Mouse (Mus musculus) brain, embryonic 18.5 days (tissue): Measurements from ENCODE around the gene Rassf1.
A peak's percentile ranks its signal among the peaks of the same experiment; 100 is the strongest.

ENCODE experiments used
- DNase-seq: peaks from one replicate; pipeline ENCODE4 v3.0.0-alpha.2; 2012; ENCODE audit warnings: low read depth, low spot score

Rassf1 gene

DNA sequence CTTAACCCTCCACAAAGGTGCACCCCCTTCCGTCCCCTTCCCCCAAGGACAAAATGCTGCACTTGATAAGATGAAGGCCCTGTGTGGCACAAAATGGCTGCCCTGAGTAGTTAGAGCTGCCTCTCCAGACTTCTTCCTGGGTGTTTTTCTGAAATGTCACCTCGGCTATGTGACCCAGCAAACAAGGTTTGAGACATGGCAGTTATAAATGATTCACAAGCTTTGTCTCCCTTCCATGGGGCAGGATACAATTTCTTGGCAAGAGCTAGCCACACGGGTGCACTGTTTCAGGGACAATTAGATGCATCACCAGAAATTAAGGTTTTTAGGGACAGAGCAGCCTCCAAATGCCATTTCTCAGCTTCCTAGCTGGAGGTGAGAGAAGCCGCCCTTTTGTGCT is 10.9 kb upstream of the Rassf1 start:
- DNase-seq: no peak

DNA sequence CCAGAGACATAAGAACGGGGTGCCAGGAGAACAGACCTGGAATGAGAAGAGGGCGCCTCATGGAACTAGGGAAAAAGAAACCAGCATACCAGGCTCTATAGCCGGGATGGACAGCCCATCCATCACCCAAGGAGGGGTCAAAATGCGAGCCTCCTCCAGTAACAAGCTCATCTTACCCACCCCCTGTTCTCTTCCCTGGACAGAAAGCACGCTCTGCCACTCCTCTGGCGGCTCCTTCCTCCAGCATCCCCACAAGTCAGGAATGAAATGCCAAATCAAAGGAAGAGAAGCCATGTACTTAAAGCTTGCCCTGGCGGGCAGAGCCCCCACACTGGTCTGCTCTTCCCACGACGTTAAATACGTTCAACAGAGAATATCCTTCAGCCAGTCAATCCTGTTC is 10.3 kb upstream of the Rassf1 start:
- no peak for DNase-seq

DNA sequence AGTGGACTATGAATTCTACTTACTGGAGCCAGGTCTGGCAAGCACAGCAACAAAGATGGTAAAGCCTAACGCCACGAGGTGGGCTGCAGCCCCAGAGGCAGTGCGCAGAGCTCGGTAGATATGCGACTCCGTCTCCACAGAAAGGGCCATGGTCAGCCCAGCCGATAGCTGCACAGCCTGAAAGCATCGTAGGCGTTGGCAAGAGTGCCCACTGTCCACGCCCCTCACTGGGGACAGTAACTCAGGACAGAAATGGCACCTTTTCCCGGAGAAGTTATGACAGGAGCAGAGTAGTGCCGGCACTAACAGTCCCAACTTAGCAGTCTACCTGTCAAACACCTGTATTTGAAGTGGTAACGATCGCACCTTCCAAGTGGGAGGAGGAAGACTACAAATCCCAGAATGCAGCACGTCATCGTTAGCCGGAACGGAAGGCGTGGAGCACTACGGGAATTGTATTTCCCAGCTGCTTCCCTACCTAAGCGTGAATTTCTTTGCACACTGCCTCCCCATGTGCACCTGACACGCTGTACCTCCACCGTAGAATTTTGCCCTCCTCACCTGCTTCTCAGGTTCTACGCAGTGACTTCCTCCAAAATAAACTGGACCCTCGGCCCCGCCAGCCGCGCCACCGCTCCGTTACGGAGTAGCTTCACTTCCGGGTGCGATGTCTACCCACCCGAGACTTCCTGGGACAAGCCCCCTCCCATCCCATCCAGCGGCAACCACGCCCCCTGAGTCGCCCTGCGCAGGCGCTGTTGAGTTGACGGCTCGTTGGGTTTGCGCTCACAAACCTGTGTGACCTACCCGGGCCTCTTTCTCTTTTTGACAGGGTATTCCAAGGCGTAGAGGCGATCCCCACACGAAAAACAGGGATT is 9.6 kb upstream of the Rassf1 start, which contains the start of the genes Cyb561d2 and Nprl2:
Gene Cyb561d2 (minus strand): TSS at position 720 of the 878 bp plus-strand sequence.
Gene Nprl2 (plus strand): TSS at position 753 of the 878 bp plus-strand sequence.
- DNase-seq: peak; percentile 87

DNA sequence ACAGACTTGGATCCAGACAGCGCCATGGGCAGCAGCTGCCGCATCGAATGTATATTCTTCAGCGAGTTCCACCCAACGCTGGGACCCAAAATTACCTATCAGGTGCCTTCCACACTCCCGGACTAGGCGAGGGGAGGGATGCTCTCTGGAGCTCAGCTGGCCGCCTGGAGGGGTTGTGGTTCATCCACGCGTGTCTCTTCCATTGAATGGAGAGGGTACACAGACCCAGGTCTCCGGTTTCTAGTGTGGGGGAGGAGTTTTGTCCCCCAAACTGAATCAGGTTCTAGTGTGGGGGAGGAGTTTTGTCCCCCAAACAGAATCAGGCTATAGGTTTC is 9.0 kb upstream of the Rassf1 start:
- no peak for DNase-seq

DNA sequence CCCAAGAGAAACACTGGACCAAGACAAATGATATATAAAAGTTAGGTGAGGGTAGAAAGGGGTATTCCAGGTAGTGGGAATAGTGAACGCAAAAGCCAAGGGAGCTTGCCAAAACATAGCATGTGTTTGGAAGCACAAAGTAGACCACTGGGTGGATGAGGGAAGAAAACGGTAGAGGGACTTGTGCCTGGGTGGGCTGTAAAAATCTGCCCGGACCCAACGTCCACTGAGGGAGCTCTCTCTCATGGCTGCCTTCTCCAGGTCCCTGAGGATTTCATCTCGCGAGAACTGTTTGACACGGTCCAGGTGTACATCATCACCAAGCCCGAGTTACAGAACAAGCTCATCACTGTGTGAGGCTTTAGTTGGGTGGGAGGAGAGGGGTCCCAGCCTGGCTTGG is 8.6 kb upstream of the Rassf1 start:
- no peak for DNase-seq

DNA sequence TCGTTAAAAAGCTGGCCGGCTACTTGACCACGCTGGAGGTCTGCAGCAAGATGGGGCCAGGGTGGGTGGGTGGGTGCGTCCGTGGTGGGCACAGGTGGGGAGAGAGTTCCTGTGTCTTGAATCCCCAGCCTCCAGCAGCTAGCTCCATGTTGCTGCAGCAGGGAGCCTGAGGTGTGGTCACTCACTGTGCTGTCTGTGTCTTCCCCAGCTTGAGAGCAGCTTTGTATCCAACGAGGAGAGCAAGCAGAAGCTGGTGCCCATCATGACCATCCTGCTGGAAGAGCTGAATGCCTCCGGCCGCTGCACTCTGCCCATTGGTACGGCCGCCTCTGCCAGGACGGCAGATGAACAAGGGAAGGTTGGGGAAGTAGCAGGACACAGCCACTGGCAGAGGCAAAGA is 8.1 kb upstream of the Rassf1 start:
- no peak for DNase-seq

DNA sequence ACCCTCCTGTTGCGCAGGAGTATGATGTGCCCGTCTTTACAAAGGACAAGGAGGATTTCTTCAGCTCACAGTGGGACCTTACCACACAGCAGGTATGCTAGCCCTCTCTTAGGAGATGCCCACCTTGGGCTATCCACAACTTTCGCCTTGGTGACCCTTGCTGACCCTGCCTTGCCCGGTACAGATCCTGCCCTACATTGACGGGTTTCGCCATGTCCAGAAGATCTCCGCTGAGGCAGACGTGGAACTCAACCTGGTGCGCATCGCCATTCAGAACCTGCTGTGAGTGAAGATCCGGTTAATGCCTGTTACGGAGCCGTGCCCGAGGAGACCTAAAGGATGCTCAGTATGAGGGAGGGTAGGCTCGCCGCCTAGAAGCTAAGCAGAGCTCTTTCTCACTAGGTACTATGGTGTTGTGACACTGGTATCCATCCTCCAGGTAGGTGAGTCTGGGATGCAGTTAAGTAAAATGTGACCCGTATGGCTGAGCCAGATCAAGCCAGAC is 7.1 kb upstream of the Rassf1 start:
- no peak for DNase-seq

DNA sequence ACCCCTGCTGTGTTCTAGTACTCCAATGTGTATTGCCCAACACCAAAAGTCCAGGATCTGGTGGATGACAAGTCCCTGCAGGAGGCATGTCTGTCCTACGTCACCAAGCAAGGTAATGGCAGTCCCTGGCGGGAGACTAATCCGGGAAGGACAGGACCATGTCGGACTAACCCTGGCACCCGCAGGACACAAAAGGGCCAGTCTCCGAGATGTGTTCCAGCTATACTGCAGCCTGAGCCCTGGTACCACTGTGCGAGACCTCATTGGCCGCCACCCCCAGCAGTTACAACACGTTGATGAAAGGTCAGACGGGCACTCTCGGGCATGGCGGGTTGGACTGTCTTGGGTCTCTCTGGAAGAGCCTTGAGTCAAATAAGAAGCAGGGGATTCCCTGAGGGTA is 6.6 kb upstream of the Rassf1 start:
- no peak for DNase-seq

DNA sequence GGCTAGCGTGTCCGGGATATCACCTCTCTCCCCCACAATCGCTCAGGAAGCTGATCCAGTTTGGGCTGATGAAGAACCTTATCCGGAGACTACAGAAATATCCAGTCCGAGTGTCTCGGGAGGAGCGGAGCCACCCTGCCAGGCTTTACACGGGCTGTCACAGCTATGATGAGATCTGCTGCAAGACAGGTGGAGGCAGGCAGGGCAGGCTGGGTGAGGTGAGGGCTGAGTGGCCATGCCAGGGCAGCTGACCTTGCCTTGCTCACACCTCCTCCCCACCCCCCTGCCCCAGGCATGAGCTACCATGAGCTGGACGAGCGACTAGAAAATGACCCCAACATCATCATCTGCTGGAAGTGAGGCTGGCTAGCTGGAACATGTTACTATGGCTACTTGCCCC is 6.2 kb upstream of the Rassf1 start:
- DNase-seq: no peak

DNA sequence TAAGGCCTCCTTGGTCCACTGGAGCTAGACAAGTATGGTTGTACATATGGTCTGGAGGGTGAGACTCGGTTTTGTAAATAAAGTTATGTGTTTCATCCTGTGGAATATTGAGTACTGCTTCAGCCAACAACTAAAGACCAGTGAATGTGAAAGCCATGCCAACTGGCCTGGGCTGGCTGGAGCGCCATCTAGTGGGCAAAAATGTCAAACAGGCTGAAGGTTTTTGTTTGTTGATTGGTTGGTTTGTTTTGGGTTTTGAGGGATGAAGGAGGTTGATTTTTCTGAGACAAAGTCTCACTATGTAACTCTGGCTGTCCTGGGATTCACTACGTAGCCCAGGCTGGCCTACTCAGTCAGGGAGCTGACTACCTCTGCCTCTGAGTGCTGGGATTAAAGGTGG is 5.8 kb upstream of the Rassf1 start:
- DNase-seq: no peak

DNA sequence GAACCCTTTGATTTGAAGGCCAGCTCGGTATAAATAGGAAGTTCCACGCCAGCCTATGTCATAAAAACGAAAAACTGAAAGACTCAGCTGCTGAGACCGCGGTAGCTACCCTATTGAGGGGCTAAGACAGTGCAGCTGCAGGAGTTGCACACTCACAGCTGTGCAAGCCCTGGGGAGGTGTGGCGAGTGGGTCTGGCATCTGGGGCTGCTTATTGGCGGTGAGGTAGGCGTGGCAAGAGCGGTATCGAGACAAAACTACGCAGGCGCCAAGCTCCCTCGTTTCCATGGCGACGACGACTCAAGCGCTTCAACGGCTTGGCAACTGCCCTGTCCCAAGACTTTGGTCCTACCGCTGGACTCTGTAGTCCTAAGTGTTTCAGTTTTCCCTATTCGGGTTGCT is 4.3 kb upstream of the Rassf1 start, which contains the start of gene Zmynd10:
Gene Zmynd10 (plus strand): TSS at position 273 of the 400 bp plus-strand sequence.
- peak; percentile 60 for DNase-seq

DNA sequence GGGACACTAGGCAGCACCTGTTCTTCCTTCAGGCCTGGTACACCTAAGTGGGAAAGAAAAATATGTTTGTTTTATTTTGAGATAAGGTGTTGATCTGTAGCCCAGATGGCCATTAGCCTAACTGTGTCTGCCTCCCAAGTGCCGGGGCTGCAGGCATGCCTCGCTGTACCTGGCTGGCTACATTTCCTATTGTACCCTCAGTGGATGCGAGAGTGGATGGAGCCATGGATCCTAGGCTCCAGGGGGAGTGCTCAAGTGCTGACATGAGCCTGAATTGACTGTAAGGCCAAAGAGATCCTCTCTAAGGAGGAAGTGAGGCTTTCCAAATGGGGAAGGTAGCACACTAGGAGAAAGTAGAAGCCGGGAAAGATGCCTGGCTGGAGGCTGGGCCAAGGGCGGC is 3.4 kb upstream of the Rassf1 start:
- no peak for DNase-seq

DNA sequence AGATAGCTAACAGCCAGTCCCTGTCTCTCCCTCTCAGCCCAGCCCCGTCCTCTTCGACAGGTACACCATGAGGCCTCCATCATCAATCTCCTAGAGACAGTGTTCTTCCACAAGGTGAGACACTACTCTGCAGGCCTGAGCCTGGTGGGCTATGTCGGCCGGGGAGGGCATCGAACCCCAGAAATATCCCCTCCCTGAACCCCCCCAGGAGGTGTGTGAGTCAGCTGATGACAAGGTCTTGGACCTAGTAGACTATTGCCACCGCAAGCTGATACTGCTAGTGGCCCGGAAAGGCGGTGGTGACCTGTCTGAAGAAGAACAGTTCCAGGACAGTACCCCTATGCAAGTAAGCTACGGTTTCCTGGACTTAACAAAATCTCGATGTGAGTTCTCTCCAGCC is 2.5 kb upstream of the Rassf1 start:
- DNase-seq: no peak

DNA sequence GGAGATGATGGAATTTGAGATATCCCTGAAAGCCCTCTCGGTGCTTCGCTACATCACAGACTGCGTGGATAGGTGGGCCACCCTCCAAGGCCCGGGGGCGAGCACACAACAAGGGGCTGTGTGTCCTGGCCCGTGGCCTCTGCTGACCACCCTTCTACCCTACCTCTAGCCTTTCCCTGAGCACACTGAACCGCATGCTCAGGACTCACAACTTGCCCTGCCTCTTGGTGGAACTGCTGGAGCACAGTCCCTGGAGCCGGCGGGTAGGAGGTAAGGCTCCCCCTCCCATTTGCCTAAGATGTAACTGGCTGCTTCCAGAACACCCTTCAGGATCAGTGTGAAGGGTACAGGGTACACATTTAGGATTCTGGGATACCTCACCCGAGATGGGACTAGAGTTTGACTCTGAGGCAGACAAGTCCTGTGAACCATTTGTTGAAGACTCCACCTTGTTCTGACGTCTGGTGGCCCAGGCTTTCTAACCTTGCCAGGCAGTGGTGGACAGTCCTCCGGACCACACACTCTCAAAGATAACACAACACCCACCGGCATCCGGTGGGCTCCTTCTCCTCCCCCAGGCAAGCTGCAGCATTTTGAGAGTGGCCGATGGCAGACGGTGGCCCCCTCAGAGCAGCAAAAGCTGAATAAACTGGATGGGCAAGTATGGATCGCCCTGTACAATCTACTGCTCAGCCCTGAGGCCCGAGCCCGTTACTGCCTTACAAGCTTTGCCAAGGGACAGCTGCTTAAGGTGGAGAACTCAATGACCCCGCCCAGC is 1.9 kb upstream of the Rassf1 start:
- DNase-seq: no peak

DNA sequence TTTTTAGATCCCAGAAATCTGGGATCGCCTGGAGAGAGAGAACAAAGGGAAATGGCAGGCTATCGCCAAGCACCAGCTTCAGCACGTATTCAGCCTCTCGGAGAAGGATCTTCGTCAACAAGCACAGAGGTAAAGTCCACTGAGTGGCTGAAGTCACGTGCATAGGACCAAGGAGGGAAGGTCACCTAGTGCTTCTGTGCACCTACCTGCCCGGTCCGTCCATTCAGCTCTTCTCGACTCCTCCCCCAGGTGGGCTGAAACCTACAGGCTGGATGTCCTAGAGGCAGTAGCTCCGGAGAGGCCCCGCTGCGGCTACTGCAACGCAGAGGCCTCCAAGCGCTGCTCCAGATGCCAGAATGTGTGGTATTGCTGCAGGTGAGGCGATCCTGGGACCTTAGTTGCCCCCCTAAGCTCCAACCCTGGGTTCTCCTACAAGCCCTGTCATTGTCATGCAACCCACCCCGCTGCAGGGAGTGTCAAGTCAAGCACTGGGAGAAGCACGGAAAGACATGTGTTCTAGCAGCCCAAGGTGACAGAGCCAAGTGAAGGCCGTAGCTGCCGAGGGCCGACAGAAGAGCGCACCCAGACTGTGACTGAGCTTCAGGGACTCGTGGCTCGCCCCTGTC is 751 bp upstream of the Rassf1 start:
- no peak for DNase-seq

DNA sequence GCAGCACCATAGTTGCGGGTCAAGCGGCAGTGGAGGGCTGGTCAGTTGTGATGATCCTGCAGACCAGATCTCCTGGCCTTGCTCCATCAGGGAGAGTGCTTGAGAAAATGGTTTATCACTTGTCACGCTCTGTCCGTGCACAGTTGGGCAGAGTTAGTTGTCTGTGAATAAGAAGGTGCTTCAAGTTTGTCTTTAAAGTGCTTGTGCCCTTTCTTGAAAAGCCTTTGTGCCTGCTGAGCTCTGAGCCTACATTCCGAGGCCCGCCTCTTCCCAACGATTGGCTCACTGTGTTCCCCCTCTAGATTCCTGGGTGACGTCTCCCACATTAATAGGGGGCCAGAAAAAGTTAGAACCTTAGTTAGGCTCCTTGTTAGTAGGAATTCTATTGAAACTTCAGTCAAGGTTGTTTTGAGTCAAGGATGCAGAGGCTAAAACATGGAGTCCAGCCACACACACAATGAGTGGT is 568 bp downstream of the Rassf1 start:
- DNase-seq: no peak

DNA sequence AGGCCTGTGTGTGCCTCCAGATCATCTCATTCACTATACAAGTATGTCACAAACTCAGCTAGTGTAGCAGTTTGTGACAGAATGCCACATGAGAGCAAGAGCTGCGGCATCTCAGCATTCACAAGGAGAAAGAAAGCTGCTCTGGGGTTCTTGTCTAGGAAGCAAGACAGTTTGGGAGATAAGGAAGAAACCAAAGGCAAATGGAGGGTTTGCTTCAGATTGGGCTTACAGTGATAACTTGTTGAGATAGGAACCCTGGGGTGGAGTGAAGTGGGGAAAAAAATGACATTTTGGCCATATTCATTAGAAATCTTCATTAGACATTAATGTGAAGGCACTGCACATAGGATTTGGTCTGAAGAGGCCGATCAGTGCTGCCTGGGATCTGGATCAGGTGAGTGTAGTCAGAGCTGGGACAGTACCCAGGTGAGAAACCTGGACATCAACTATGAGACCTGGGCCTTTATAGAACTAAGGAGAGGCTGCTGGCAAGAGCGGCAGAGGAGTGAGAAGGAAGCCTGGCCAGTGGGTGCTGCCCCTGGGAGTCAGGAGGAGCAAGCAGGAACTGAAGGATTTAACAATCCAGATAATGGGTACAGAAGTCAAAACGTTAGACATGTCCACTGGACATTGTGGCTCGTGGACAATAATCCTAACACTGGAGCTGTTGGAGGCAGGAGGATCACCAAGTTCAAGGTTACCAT is 1.5 kb downstream of the Rassf1 start:
- no peak for DNase-seq

DNA sequence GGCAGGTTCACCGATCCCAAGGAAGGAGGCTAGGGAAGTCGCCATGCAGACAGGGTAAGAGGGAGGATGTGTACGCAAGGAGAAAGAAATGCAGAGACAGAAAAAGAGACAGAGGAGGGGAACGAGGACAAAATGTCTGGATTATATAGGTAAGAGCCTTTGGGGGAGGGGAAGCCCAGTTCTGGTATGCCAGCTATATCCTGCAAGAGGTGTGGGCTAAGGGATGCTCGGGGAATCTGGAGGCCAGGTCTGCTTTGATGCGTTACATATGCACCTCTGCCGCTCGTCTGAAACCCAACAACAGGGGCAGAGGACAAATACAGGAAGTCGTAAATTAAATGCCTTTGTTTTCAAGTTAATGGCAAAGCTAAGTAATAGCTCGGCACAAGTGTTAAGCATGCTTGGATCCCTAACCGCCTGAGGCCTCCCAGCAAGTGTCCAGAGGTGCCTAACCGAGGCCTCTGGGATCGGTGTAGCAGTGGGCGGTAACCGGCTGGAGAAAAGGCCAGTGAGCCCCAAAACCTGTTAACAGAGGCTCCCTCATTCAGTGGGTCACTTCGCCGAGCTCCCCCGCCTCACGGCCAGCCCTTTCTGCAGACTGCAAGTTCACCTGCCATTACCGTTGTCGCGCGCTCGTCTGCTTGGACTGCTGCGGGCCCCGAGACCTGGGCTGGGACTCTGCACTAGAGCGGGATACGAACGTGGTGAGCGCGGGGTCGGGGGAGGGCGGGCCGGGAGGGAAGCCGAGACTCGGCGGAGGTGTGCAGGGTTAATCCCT is 2.4 kb downstream of the Rassf1 start:
- DNase-seq: no peak

DNA sequence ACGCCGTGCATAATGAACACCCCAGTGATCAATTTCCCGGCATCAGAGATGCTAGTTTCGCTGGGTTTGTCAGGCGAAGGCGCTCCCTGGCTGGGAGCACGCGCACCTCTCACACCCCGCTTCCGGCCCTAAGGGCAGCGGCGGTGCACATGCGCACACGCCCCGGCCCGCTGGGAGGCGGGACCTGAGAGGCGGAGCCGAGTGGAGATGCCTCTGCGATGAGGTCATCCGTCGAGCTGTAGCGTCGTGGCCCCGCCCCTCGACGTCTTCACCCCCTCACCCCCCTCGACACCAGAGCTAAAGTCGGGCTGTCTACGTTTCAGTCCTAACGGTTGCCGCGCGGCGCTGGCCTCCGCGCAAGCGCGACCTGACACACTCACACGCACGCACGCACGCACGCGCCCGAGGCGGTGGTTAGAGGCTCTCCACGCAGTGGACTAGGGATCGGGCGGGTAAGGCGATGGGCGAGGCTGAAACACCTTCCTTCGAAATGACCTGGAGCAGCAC is 3.0 kb downstream of the Rassf1 start:
- DNase-seq: peak; percentile 97

DNA sequence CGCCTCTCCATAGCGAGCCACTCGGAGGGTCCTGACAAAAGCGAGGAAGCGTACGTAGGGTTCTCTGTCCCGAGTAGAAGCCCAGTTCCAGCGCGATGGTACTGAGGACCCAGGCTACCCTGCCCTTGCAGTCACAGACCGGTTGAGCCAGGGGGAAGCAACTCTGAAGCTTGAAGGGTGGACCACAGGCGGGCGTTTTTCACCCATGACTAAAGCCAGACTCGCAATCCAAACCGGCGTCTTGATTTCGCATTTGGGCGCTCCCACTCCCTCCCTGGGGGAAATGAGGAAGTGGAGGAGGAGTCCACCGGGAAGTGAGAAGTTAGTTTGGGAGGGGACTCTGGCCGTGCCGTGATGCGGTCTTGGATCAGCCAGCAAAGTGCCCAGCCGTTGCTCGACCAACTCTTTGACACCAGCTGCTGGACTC is 3.7 kb downstream of the Rassf1 start:
- no peak for DNase-seq
